Comparison of ENCODE assay signal across 17 mouse cellular contexts in genomic region chr7:28860898-28861297, GRCm38 (mm10). TPM values are rescaled to one million over a fixed set of nuclear protein-coding genes. Genes with fewer than 3 reads are reported as not detected.
DNase-seq lines count a peak whose midpoint lies in the region; ATAC-seq and TF ChIP-seq lines count a peak whose summit lies in the region.
"Had no signal": no experiment of that assay in that cellular context is flagged by ENCODE, and none has a peak within 500 bp of the region (broad histone marks: within the 10 kb centered on the region; RNA-seq: fewer than 3 reads in every experiment).

No protein-coding gene starts in this region.

- intact Hi-C loops in left cerebral cortex, adult 2 months (cut with DNase I), result no loop called here
- intact Hi-C loops in left cerebral cortex, postnatal 10 days (cut with DNase I), result no loop called here

- in situ Hi-C loops in ES-E14 (cut with MboI; ENCODE audit: low sequenced_read_pairs in 2 of 2, unreplicated experiment in 2 of 2), result no loop called here

- no peak overlapping the region for H3K9ac ChIP-seq in ES-E14 (ENCODE audit: insufficient read depth, low read depth, low read length, poor library complexity, severe bottlenecking)
- H3K9ac ChIP-seq: hindbrain, embryonic 15.5 days; kidney, embryonic 15.5 days; lung, embryonic 15.5 days had no signal

- no peak for ATAC-seq in CD4-positive, CD25-positive, alpha-beta regulatory T cell, adult 4 months

- H3K36me3 ChIP-seq in ES-E14 (ENCODE audit: control insufficient read depth, insufficient read depth, low read length, poor library complexity, severe bottlenecking), result no peaks in the 10 kb centered on the region
- no peaks in the 10 kb centered on the region for H3K36me3 ChIP-seq in splenic B cell, adult 2 months (ENCODE audit: control insufficient read depth, insufficient read depth, low read length, poor library complexity, severe bottlenecking)
- H3K36me3 ChIP-seq: hindbrain, embryonic 15.5 days; kidney, embryonic 15.5 days; lung, embryonic 15.5 days had no signal

- peak; percentile 26 for TF ChIP-seq CTCF in left cerebral cortex, adult 2 months (IDR thresholded peaks at IDR 0.05)

- DNase-seq in CD4-positive, CD25-positive, alpha-beta regulatory T cell, adult 2 months (ENCODE audit: low read depth, low spot score), result peak; percentile 51
- DNase-seq in left cerebral cortex, adult 2 months (ENCODE audit: extremely low spot score in 1 of 2, low spot score in 2 of 2), result no peak
- DNase-seq in left cerebral cortex, postnatal 10 days (ENCODE audit: extremely low spot score in 1 of 2, low spot score in 2 of 2), result no peak
- peak; percentile 51 for DNase-seq in ES-E14 (ENCODE audit: low read depth, low spot score)
- peak; percentile 41 for DNase-seq in splenic B cell, adult 2 months (ENCODE audit: low read depth, low spot score)
- DNase-seq in cerebellum, postnatal 10 days, result no peak
- no peak for DNase-seq in spleen, adult 18-20 months
- DNase-seq: cerebellum, adult 9-11 months; heart, adult 11 months; layer of hippocampus, postnatal 36 days; right cerebral cortex, adult 18-20 months had no signal

- no peaks in the 10 kb centered on the region for H3K27me3 ChIP-seq in splenic B cell, adult 2 months (ENCODE audit: control insufficient read depth, insufficient read depth, low read length, poor library complexity, severe bottlenecking)
- H3K27me3 ChIP-seq: hindbrain, embryonic 15.5 days; kidney, embryonic 15.5 days; lung, embryonic 15.5 days had no signal

- H3K27ac ChIP-seq in left cerebral cortex, adult 2 months, result no peak overlapping the region
- H3K27ac ChIP-seq in ES-E14 (ENCODE audit: insufficient read depth, low read depth, low read length, poor library complexity, severe bottlenecking), result no peak overlapping the region
- H3K27ac ChIP-seq: hindbrain, embryonic 15.5 days; kidney, embryonic 15.5 days; lung, embryonic 15.5 days had no signal

- no peaks in the 10 kb centered on the region for H3K9me3 ChIP-seq in ES-E14 (ENCODE audit: control insufficient read depth, insufficient read depth, low read depth, low read length)
- H3K9me3 ChIP-seq: hindbrain, embryonic 15.5 days; kidney, embryonic 15.5 days; lung, embryonic 15.5 days had no signal

- H3K4me1 ChIP-seq in ES-E14 (ENCODE audit: control insufficient read depth in 2 of 2, insufficient read depth in 2 of 2, low read length in 2 of 2, poor library complexity in 1 of 2), result peaks cover 0 to 10% of the 10 kb centered on the region in 2 experiments; a peak in 1 of 4 replicates

- no peak overlapping the region for H3K4me3 ChIP-seq in left cerebral cortex, adult 2 months
- H3K4me3 ChIP-seq in ES-E14 (ENCODE audit: insufficient read depth in 1 of 2, low read depth in 1 of 2, low read length in 2 of 2, poor library complexity in 1 of 2, severe bottlenecking in 1 of 2), result no peak overlapping the region
- H3K4me3 ChIP-seq: hindbrain, embryonic 15.5 days; kidney, embryonic 15.5 days; lung, embryonic 15.5 days; megakaryocyte, embryonic 14.5 days had no signal

TF ChIP-seq in ES-E14, 5 proteins besides CTCF, POLR2A, EP300 and RAD21:
- TF ChIP-seq ZC3H11A (IDR thresholded peaks at IDR 0.05; ENCODE audit: borderline replicate concordance, low read depth, low read length) (0 out of 2 replicates have a peak, but pooled peaks have one; percentile 27), ZNF384 (IDR thresholded peaks at IDR 0.05; ENCODE audit: low read depth, low read length) (no peak), CHD2 (IDR thresholded peaks at IDR 0.05; ENCODE audit: low read depth, low read length) (no peak), HCFC1 (IDR thresholded peaks at IDR 0.05; ENCODE audit: borderline replicate concordance, insufficient read depth, low read length) (no peak)

RNA-seq across cellular contexts. Expression of gene Lgals7, which starts 2.8 kb away (rescaled TPM):
- polyA plus RNA-seq in CD4-positive, CD25-positive, alpha-beta regulatory T cell, adult 4 months (2017; shearing (Covaris generic)), result 1 to 10 TPM; 1.1 to 1.6 TPM
- under 1 TPM in 1 of 2 experiments, not detected in 1; 0.49 TPM for total RNA-seq in left cerebral cortex, adult 2 months (2021)
- 1 to 10 TPM in 1 of 2 experiments, not detected in 1; 1.6 TPM for total RNA-seq in left cerebral cortex, postnatal 10 days (2021)
- total RNA-seq in ES-E14 (2012; rRNA removed), result 0.42 and 0.89 TPM in 2 replicates
- total RNA-seq: layer of hippocampus, postnatal 36 days; neutrophil, adult 5-6 weeks had no signal

RNA-seq across cellular contexts. Expression of gene Capn12, which starts 20.3 kb away (rescaled TPM):
- not detected for polyA plus RNA-seq in CD4-positive, CD25-positive, alpha-beta regulatory T cell, adult 4 months (2017; shearing (Covaris generic))
- 1 to 10 TPM; 1.5 to 2.0 TPM for total RNA-seq in left cerebral cortex, adult 2 months (2021)
- under 1 TPM; 0.53 to 0.69 TPM for total RNA-seq in left cerebral cortex, postnatal 10 days (2021)
- total RNA-seq in ES-E14 (2012; rRNA removed), result 2.0 and 2.1 TPM in 2 replicates
- total RNA-seq: neutrophil, adult 5-6 weeks had no signal

RNA-seq across cellular contexts. Expression of gene Lgals4, which starts 27.2 kb away (rescaled TPM):
- 10 to 100 TPM; 28.0 to 57.1 TPM for polyA plus RNA-seq in CD4-positive, CD25-positive, alpha-beta regulatory T cell, adult 4 months (2017; shearing (Covaris generic))
- 1 to 10 TPM; 2.6 to 2.9 TPM for total RNA-seq in left cerebral cortex, adult 2 months (2021)
- 1 to 10 TPM; 2.4 to 2.7 TPM for total RNA-seq in left cerebral cortex, postnatal 10 days (2021)
- total RNA-seq in ES-E14 (2012; rRNA removed), result 5.5 and 9.6 TPM in 2 replicates

RNA-seq across cellular contexts. Expression of gene Ech1, which starts 35.9 kb away (rescaled TPM):
- polyA plus RNA-seq in CD4-positive, CD25-positive, alpha-beta regulatory T cell, adult 4 months (2017; shearing (Covaris generic)), result 100 to 1,000 TPM; 198 to 237 TPM
- total RNA-seq in left cerebral cortex, adult 2 months (2021), result 10 to 100 TPM; 46.3 to 49.8 TPM
- total RNA-seq in left cerebral cortex, postnatal 10 days (2021), result 10 to 100 TPM; 40.8 to 43.3 TPM
- 64.1 and 75.6 TPM in 2 replicates for total RNA-seq in ES-E14 (2012; rRNA removed)

RNA-seq across cellular contexts. Expression of gene Hnrnpl, which starts 52.6 kb away (rescaled TPM):
- 100 to 1,000 TPM; 181 to 326 TPM for polyA plus RNA-seq in CD4-positive, CD25-positive, alpha-beta regulatory T cell, adult 4 months (2017; shearing (Covaris generic))
- total RNA-seq in left cerebral cortex, adult 2 months (2021), result 100 to 1,000 TPM; 434 to 438 TPM
- total RNA-seq in left cerebral cortex, postnatal 10 days (2021), result 100 to 1,000 TPM; 459 to 475 TPM
- 464 and 530 TPM in 2 replicates for total RNA-seq in ES-E14 (2012; rRNA removed)

Comparison
In these comparisons a context has a peak if more than half of its experiments do, and no peak if none do; other contexts are left out.
1. DNase-seq: peak in CD4-positive, CD25-positive, alpha-beta regulatory T cell, adult 2 months (single experiment), ES-E14 (single experiment) and splenic B cell, adult 2 months (single experiment); none in left cerebral cortex, adult 2 months (0 of 2), left cerebral cortex, postnatal 10 days (0 of 2), cerebellum, postnatal 10 days (0 of 2) and spleen, adult 18-20 months (0 of 2).